In genomic region chr5:5260966-5261724, GRCm38 (mm10) we compare ENCODE assay signal across 12 mouse cellular contexts.
A peak's percentile ranks its signal among the peaks of the same experiment; 100 is the strongest.
DNase-seq lines count a peak whose midpoint lies in the region; ATAC-seq and TF ChIP-seq lines count a peak whose summit lies in the region.
"Had no signal": no experiment of that assay in that cellular context is flagged by ENCODE, and none has a peak within 500 bp of the region (broad histone marks: within the 10 kb centered on the region; RNA-seq: fewer than 3 reads in every experiment).

No protein-coding gene starts in this region.

- no peak for TF ChIP-seq CTCF in brain, embryonic 14.5 days (IDR thresholded peaks at IDR 0.05; ENCODE audit: borderline replicate concordance, extremely low read depth, insufficient read depth, insufficient read length)

- no peak for DNase-seq in kidney, adult 18-20 months
- peak; percentile 51 for DNase-seq in Muller cell, postnatal 12 days (ENCODE audit: inconsistent ontology term)
- peak; percentile 36 for DNase-seq in brain, embryonic 14.5 days (ENCODE audit: low read depth)
- no peak for DNase-seq in spleen, postnatal 14 days (ENCODE audit: low spot score in 2 of 2)
- DNase-seq in thymus, postnatal 25 days, result no peak
- DNase-seq: gastrocnemius, postnatal 36 days; spleen, adult 18-20 months; thymus, postnatal 14 days had no signal

- H3K9ac ChIP-seq in kidney, embryonic 15.5 days, result no peak overlapping the region
- H3K9ac ChIP-seq in intestine, embryonic 16.5 days (ENCODE audit: low read depth, low read length), result no peak overlapping the region

- H3K36me3 ChIP-seq in kidney, embryonic 15.5 days, result no peaks in the 10 kb centered on the region
- H3K36me3 ChIP-seq in intestine, embryonic 16.5 days (ENCODE audit: control insufficient read depth, insufficient read depth, low read length), result no peaks in the 10 kb centered on the region

- 67% methylated on average over 14 of the region's 14 CpGs for WGBS in kidney, embryonic 15.5 days
- 49% methylated on average over 14 of the region's 14 CpGs for WGBS in intestine, embryonic 16.5 days

- no peaks in the 10 kb centered on the region for H3K9me3 ChIP-seq in kidney, embryonic 15.5 days (replicated peaks)
- no peaks in the 10 kb centered on the region for H3K9me3 ChIP-seq in intestine, embryonic 16.5 days (ENCODE audit: control insufficient read depth, low read length)

- ATAC-seq in kidney, embryonic 15.5 days (replicated peaks; ENCODE audit: low FRiP score), result no peak
- 0 out of 2 replicates have a peak, but pooled peaks have one; percentile 34 for ATAC-seq in intestine, embryonic 16.5 days

- H3K27ac ChIP-seq in kidney, embryonic 15.5 days, result no peak overlapping the region
- no peak overlapping the region for H3K27ac ChIP-seq in intestine, embryonic 16.5 days (ENCODE audit: low read length)
- H3K27ac ChIP-seq: macrophage had no signal

- H3K4me3 ChIP-seq in kidney, embryonic 15.5 days (replicated peaks), result no peak overlapping the region
- H3K4me3 ChIP-seq in intestine, embryonic 16.5 days (ENCODE audit: low read length), result no peak overlapping the region
- H3K4me3 ChIP-seq: erythroblast, embryonic 14.5 days had no signal

- H3K27me3 ChIP-seq in kidney, embryonic 15.5 days, result no peaks in the 10 kb centered on the region
- no peaks in the 10 kb centered on the region for H3K27me3 ChIP-seq in intestine, embryonic 16.5 days (replicated peaks; ENCODE audit: control insufficient read depth, insufficient read depth, low read length)

- peak overlapping the region; percentile 42 for H3K4me2 ChIP-seq in kidney, embryonic 15.5 days
- H3K4me2 ChIP-seq in intestine, embryonic 16.5 days (ENCODE audit: low read depth, low read length), result peak overlapping the region; percentile 40

- peaks cover 10% of the 10 kb centered on the region; the same call in 1 of the 2 replicates for H3K4me1 ChIP-seq in kidney, embryonic 15.5 days
- H3K4me1 ChIP-seq in intestine, embryonic 16.5 days (ENCODE audit: control insufficient read depth, insufficient read depth, low read length), result peaks cover 17% of the 10 kb centered on the region

- no peak for TF ChIP-seq POLR2A in brain, embryonic 14.5 days (IDR thresholded peaks at IDR 0.05; ENCODE audit: borderline replicate concordance, extremely low read depth, insufficient read depth, insufficient read length, poor library complexity, severe bottlenecking)

Comparison
In these comparisons a context has a peak if more than half of its experiments do, and no peak if none do; other contexts are left out.
1. DNase-seq: peak in Muller cell, postnatal 12 days (single experiment) and brain, embryonic 14.5 days (single experiment); none in kidney, adult 18-20 months (single experiment), spleen, postnatal 14 days (0 of 2) and thymus, postnatal 25 days (single experiment).